Mouse (Mus musculus) erythroblast, embryonic 14.5 days (primary cell): ENCODE results near the gene Sfrp2.

Experiments
- GATA1 ChIP-seq: IDR thresholded peaks from 2 replicates; pipeline ENCODE4 v1.6.1; 2012; ENCODE audit warnings: low read length, inconsistent platforms, mixed read lengths
- TAL1 ChIP-seq: IDR thresholded peaks from 3 replicates; pipeline ENCODE4 v1.6.1; 2012; ENCODE audit warnings: low read length, inconsistent platforms, mixed read lengths

DNA sequence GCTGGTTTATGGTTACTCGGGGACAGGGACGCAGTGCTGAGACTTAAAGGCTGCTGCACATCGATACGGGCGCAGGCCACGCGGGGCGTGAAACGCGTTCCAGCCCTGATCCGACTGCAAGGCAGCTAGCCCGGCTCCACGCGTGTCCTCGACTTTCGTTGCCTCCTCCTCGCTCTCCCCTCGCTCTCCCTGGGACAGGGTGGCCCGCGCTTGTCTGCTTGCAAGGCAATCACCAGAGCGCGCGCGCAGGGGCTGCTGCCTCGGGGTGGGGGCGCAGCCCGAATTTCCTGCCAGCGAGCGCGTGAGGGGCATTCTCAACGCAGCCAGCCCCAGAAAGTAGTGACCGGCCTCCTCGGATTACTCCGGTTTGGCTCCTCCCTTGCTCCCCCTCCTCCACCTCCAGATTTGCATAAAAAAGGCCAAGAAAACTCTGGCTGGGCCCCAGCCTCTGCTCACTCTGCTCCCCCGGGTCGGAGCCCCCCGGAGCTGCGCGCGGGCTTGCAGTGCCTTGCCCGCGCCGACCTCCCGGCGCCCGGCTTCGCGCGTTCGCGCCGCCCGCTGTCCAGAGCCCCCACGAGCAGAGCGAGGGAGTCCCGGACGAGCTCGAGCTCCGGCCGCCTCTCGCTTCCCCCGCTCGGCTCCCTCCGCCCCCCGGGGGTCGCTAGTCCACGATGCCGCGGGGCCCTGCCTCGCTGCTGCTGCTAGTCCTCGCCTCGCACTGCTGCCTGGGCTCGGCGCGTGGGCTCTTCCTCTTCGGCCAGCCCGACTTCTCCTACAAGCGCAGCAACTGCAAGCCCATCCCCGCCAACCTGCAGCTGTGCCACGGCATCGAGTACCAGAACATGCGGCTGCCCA is at the start of gene Sfrp2:
- TF ChIP-seq GATA1 (no peak), TAL1 (no peak)
